ENCODE assay signal across 14 mouse cellular contexts in genomic region chr2:132914785-132915184, GRCm38 (mm10).
A peak's percentile ranks its signal among the peaks of the same experiment; 100 is the strongest.
DNase-seq lines count a peak whose midpoint lies in the region.
"Had no signal": no experiment of that assay in that cellular context is flagged by ENCODE, and none has a peak within 500 bp of the region (broad histone marks: within the 10 kb centered on the region; RNA-seq: fewer than 3 reads in every experiment).

No protein-coding gene starts in this region.

- DNase-seq in layer of hippocampus, adult 11-12 months (ENCODE audit: low spot score) = peak; percentile 15
- DNase-seq in layer of hippocampus, adult 9-10 months (ENCODE audit: low spot score) = no peak
- DNase-seq in right cerebral cortex, adult 18-20 months = peak; percentile 5
- no peak for DNase-seq in right cerebral cortex, postnatal 4 days
- DNase-seq in brain, adult 2 months (ENCODE audit: low read depth, low spot score) = peak; percentile 68
- no peak for DNase-seq in kidney, postnatal 4 days
- DNase-seq: adrenal gland, adult 2 months; adrenal gland, postnatal 10 days; adrenal gland, postnatal 25 days; cerebellum, adult 11-12 months; cerebellum, adult 2 months; cerebellum, adult 9-10 months; cerebellum, postnatal 10 days; cerebellum, postnatal 25 days had no signal

Comparison
In these comparisons a context has a peak if more than half of its experiments do, and no peak if none do; other contexts are left out.
1. DNase-seq: peak in layer of hippocampus, adult 11-12 months (single experiment), right cerebral cortex, adult 18-20 months (single experiment) and brain, adult 2 months (single experiment); none in layer of hippocampus, adult 9-10 months (single experiment), right cerebral cortex, postnatal 4 days (single experiment) and kidney, postnatal 4 days (0 of 2).